Mouse (Mus musculus) fibroblast of lung, adult 2 months (primary cell): ENCODE measurements around the gene Plau.

Experiments
- DNase-seq: peaks from one replicate; pipeline ENCODE4 v3.0.0-alpha.2; 2011; ENCODE audit warnings: low read depth

Gene Plau

DNA sequence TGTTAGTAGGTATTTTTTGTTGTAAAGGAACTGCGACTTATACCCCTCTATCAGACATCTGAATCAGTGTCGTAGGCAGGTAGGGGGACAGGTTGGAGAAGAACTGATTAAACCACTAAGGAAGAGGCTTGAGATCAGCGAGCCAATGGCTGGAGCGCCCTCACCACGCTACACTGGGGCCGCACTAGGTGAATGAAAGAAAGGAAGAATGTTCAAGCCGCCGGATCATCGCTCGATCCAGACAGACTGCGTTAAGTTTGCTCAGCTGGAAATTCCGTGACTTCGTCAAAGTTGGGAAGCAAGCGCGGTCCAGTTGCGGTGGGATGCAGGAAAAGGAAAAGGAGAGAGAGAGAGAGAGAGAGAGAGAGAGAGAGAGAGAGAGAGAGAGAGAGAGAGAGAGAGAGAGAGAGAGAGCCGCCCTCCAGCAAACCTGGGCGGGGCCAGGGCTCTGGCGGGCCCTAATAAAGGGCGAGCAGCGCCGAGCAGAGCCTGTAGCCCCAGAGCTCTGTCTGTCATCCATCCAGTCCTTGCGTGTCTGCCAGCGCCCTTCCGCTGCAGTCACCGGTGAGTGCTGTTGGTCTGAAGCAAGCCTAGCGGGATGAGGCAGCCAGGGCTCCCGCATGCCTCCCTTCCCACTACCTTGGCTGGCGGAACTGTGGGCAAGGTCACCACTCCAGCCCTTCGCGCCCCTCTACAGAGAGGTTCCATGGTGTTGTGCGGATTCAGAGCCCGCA is at the start of gene Plau:
Gene Plau, plus strand, starts transcription at position 490 of the 734 bp plus-strand sequence.
- no peak for DNase-seq

DNA sequence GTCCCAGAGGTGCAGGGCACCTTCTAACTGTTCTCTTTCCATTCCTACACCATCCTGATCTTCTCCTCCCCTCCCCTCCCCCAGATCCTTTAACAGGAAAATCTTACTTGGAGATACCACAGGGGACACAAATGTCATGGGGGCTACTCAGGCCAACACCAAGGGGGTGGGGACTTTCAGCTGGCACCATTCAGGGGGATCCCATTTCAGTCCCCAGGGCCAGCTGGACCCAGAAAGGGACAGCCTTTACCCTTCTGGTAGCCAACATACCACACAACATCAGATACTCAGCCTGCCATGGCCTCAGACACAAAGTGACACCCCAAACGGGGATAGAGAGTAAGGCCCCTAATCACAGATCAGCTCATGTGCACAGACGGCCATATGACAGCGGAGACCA is 48.3 kb upstream of the Plau start:
- DNase-seq: no peak

DNA sequence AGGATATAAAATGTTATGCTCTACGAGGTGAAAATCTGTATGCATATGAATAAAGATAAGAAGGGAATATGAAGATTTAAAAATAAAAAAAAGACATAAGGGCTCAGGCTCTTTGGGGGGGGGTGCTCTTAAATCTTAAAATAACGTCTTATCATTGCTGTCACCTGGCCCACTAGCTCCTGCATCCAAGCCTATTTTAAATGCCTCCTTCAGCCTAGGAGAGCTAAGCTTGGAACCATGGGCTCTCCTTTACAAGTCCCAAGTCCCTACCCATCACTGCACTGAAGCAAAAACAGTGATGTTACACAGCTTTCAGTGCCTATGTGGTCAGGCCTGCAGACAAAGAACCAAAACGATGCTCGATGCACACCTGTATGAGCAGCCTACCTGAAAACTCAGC is 46.9 kb upstream of the Plau start:
- DNase-seq: no peak

DNA sequence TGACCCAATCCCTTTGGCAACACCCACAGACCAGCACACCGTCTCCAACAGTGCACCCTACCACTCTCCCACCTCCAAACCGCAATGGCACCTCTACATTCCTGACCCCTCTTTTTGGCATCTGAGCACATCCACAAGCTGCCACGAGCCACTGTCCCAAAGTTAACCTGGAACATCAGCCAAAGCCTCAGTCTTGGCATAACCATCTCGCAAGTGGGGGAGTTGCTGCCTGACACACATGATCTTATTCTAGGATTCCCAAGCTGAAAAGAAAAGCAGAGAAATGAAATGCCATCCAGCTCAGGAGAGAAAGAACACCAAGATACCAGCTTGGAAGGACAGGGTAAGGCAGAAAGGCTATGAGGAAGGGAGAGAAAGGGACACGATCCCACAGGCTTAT is 46.0 kb upstream of the Plau start:
- DNase-seq: no peak

DNA sequence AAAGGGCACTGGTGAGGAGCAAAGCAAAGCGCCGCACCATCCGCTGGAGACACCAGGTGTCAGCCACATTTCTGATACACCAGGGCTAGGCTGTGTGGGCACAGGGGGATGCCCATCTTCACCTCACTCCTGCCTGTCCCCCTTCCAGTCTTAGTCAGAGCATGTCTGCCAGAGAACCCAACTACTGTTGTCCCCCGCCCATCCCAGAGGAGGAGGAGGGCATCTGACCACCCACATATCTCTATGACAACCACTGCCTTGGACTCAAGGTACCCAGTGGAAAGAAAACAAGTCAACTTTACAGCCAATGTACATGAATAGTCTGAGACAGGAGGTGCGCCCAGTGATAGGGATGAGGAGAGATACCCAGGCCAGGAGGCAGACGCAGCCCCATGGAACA is 45.5 kb upstream of the Plau start:
- DNase-seq: no peak

DNA sequence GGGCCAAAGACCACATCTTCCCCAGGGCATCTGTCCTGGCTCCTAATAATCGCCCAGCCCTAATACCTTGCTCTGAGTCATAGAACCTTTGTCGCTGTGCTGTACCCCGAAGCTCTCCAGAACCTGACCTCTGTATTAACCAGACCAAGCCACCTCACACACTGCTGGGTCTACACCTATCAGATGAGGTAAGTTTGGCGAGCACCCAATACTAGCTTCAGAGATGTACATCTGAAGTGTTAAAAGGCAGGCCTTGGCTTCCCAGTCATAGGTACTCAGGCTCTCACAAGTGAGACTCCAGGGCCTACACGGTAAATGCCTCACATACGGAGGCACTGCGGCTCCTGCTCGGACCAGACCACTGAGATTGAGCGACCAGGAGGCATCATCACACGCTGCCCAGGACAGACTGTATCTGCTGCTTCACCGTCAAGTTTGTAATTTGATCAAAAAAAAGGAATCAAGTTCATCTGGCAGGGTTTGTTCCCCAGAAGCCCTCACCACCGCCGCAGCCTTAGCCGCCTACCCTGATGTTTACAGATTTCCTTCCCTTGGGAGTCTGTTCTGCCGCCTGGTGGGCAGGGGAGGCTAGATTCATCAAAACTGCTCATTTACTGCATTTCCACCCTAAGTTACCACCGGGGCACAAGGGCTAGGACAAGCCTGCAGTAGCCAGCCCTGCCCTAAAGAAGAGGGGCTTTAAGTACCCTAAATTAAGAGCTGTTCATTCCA is 44.8 kb upstream of the Plau start:
- no peak for DNase-seq

DNA sequence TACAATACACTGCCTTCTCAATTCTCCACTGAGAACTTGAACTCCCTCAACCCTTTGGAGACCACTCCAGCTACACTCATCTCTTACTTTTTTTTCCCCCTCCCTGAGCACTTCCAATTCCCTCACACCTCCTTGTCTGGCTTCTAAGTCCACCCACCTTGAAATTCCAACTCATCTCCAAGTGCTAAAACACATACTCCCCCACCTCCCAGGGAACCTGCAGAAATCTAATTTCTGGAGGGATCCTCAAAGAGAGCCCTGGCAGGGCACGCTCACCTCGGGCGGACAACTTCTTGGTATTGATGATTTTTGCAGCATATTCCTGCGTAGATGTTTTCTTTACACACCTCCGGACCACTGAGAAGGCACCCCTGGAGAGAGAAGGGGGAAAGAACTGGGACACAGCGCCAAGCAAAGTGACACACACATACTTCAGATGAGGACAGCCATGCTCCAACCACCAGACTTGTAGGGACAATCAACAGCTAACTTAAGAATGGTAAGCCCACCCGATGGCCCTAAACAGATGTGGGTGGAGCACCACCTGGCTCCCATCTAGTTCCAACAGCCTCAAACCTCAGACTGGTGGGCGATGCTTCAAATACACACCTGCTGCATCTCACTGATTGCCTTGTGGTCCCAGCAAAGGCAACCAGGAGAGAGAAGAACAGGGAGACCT is 44.1 kb upstream of the Plau start:
- DNase-seq: no peak

DNA sequence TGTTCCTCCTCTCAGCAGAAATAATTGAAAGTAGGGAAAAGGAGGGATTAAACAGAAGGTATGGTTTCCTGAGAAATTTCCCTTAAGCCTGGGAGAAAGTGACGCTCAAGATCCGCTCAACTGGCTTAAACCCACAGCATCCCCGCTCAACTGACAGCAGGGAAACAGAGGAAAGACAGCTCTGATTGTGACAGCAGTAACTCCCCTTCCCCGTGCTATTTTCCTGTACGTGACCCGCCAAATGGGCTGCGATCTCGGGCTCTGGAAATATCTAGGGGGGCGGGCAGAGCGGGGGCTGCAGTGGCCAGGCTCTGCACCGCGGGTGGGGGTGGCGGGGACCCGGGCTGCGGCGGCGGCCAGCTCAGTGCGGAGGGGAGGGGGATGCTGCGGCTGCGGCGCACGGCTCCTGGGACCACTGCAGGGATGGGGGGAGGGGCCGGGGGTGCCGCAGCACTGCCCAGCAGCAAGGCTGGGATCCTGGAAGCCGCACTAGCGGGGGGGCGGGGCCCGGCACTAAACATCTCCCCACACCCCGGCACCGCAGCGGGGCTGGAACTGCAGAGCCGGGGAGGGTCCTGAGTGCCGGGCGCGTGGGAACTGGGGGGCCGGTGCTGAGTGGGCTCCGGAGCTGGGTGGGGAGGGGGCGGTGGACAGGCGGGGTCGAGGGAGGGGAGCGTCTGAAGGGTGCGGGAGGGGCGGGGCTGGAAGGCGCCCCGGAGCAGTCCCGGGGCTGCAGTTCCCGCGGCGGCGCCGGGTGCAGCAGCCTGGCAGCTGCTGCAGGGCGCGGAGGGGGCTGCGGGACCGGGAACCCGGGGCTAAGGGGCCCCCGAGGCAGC is 43.3 kb upstream of the Plau start:
- no peak for DNase-seq

DNA sequence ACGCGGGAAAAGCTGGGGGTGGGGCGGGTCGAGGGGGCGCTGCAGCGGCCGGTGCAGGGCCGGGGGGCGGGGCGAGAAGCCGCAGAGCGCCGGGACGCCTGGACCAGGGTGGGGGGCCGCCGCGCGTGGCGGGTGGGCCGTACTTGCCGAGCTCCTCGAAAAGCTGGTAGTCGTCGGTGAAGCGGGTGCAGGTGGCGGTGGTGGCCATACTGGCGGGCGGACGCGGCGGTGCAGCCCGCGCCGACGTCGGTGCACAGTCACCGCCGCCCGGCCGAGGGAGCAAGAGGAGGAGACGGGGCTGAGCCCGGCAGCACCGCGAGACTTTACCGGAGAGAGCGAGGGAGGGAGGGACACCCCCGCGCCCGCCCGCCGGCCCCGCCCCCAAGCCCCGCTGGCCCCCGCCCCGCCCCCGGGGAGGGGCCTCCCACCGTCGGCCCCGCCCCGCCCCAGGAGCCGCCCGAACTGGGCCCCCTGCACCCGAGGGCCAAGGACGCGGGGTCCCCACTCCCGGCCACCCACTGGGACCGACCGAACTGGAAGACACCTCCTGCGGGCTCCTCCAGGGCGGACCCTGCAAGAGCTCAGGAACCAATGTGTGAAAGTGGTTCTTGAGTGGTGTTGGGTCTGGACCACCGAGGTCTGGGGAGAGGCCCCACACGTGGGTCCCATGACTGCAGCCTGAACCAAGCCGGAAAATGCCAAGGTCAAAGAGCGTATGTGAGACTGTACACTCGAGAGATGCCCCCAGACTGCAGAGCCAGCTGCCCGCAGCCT is 42.5 kb upstream of the Plau start, which contains the start of gene Camk2g:
Gene Camk2g, minus strand, starts transcription at position 331 of the 774 bp plus-strand sequence.
- no peak for DNase-seq

DNA sequence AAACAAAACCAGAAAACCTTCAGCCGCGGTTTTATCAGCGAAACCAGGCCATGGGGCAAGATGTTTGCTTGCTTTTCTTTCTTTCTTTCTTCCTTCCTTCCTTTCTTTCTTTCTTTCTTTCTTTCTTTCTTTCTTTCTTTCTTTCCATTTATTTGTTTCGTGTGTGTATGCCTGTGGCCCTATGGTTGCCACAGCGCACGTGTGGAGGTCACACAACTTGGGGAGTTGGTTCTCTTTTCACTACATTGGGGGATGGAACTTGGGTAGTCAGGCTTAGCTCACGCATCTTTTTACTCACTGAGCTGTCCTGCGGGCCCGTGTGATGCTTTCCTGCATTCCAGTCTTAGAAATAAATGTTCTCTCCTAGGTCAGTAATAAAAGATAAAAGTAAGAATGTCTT is 41.9 kb upstream of the Plau start:
- DNase-seq: no peak

DNA sequence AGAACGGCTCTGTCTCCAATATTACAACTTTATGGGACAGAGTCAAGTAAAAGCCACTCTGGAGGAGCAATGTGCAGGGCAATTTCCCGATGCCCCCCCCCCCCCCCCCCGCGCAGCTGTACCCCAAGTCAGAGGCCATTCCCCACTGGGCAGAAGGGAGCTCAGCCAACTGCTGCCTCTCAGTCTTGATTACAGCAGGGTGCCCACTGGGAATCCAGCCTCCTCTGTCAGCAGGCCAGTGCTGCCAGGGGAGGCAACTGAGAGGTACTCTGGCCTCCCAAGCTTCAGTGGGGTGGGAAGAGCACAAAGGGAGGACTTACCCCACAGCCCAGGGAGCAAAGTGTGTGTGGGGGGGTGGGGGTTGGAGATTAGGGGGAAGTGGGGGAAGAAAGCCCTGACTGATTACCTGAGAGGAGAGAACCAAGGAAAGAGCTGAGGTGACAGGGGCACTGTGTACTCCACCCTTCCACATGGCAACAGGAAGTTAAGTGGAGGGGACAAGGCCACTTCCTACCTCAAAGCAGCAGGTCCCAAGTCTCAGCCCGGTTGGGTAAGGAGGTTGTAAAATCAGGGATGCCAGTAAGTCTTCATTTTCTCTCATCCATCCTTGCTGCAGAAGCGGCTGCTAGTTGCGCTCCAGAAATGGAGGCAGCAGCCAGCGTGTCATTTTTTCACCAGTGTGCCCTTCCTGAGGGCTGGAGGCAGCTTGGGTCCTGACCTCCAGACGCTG is 40.9 kb upstream of the Plau start:
- DNase-seq: no peak

DNA sequence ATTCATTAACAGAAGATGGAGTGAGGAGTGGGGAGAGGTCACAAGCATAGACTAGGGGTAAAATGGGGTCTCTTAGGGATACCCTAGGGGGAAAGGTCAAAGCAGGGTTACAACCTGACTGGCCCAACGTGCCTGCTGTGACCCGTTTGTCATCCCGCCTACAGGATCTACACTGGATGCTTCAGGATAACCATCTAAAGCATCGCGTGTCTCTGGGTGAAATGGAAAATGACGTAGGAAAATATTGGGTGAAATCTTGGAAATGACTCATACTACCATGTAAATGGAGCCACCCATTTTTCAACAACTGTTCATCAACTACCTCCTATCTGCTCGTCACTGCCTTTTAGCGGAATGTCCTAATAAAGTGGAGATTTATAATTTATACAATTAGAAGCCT is 40.3 kb upstream of the Plau start:
- no peak for DNase-seq

DNA sequence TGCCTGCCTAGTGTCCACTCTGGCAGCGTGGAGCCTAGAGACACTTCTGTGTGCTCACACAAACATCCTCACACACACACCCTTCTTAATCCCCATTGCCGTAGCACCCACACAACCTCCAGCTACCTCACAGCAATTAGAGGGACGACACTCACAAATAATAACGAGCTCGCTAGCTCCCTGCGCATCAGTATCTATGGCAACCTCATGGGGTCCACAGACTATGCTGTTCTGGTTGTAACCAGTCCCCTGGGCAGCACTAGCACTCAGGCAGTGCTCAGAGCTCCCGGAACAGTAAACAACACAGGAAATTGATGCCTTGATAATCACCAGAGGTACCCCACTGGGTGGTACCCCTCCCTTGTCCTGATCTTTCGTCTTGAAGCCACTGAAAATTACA is 39.8 kb upstream of the Plau start:
- no peak for DNase-seq

DNA sequence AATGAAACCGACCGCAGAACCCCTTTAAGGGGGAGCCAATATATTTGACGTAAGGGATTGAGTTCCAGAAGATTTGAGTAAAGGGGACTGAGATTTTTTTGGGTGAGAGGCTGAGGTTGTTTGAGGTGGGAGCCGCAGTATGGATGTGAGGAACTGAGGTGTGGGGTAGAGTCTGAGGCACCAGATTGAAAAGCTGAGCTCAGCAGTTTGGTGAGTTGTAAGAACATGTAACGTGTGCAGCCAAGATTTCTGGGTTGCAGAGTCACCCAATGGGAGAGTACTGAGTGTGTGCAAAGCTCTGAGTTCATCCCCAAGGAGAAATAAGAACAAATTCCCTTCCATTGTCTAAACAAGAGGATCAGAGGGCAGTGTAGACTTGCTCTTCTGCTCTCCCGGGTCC is 38.2 kb upstream of the Plau start:
- no peak for DNase-seq

DNA sequence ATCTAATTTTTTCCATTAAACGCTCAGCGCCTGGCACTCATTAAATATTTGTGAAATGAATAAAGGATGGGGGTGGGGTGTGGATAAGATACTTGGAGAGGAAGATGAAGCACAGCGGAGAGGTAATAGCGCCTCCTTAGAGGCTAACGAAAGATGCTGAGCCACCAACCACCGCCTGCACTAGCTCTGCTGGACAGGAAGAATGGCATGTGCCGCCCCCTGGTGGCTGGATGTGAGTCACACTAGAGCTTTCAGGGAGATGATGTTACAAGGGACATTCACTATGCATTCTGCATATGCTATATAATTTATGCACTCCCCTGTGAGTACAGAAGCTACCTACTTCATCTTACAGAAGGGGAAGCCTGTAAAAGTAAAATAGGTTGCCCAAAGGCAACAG is 37.7 kb upstream of the Plau start:
- no peak for DNase-seq

DNA sequence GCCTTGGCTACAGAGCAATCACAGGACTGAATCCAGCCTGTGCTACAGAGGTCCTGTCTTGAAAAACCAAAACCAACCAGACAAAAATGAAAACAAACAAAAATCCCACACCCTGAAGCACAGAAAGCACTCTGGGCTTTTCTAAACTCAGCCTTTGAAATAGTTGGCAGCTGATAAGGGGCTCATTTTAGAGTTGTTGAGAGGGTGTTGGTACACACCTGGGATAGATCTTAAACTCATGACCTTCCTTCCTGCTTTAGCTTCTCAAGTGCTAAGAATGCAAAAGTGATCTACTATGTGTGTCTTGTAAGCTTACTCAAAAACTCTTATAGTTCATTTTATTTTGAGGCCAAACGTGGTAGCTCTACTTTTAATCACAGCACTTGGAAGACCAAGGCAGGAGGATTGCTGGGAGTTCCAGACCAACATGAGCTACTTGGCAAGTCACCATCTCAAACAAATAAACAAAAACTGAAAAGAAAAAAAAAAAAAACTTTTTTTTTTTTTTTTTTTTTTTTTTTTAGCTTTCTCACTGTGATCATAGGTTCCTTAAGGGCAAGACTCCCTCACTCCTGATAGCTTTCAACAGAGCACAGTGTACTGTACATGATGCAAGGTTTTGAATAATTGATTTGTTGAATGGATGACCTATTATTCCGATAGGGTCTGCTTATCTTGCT is 33.4 kb upstream of the Plau start:
- no peak for DNase-seq

DNA sequence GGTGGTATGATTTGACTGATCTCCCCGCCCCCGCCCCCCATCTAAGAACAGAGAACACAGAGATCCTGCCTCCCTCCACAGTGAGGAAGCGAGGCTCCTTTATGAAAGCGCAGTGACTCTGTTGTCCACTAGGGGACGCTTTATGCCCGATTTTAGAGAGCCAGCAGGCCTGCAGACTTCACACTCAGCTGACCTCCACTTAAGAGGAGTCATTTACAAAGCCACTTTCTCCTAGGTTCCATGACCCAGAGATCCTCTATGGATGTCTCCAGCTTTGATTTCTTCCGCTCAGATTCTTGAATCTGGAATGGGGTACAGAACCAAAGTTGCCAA is 32.9 kb upstream of the Plau start:
- DNase-seq: no peak

DNA sequence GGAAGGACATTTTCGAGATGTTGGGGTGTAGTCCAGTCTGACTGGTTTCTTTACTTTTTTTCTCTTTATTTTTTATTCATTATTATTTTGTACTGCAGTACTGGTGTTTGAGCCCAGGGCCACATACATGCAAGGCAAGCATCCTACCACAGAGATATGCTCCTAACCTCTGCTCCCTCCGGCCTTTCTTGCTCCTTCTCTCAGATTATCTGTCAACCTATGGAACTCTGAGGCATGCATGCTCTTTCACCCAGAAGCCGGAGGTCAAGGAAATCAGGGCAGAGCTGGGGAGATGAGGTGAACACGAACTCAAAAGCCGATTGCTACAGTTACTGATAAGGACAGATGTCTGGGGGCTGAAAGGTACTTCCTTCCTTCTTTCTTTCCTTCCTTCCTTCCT is 32.0 kb upstream of the Plau start:
- no peak for DNase-seq

DNA sequence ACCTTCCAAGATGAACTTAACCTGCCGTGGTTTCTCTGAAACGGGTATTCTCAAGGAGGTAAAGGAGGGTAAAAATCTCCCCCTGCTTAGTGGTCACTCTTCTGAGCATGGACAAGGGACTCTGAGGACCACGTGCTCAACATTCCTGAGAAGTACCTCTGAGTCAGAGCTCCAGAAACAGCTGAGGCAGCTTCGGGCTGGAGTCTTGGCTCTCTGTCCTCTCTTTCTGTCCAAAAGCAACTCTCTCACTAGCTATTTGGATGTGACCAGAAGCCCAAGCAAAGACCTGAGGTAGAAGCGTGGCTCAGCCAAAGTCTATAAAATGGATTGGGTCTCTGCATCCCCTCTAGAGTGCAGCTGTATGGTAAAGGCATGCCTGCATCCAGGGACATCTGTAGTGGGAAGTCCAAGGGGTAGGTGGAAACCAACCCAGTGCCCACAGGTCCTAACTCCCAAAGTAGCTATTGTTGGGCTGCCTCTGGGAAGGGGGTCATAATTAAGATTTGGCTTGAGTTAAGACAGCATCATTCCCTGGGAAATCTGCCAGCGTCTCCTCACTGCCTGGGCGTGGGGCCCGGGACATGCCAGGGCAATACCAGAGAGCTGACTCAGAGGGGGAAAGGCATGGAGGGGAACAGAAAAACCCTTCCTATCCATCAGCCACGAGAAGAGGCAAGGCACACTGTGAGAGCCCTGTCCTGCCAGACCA is 31.3 kb upstream of the Plau start:
- DNase-seq: peak; percentile 95
